Mouse (Mus musculus) adipose tissue, adult 10 weeks (tissue): ENCODE measurements around the gene Atp2b4. TPM values are rescaled to one million over a fixed set of nuclear protein-coding genes. Genes with fewer than 3 reads are reported as not detected.

Experiments used
- polyA plus RNA-seq: library from polyadenylated mRNA; stranded (reverse); fragments of 350-450 nt; fragmentation: Illumina TruSeq; extraction: RNeasy Lipid Tissue Mini Kit (QIAGEN cat#74804); gene quantifications from one replicate; pipeline ENCODE4 v1.2.3, GENCODE M21; 2014; ENCODE audit warnings: low read depth, low replicate concordance

Atp2b4 gene
- polyA plus RNA-seq, result 141 TPM

DNA sequence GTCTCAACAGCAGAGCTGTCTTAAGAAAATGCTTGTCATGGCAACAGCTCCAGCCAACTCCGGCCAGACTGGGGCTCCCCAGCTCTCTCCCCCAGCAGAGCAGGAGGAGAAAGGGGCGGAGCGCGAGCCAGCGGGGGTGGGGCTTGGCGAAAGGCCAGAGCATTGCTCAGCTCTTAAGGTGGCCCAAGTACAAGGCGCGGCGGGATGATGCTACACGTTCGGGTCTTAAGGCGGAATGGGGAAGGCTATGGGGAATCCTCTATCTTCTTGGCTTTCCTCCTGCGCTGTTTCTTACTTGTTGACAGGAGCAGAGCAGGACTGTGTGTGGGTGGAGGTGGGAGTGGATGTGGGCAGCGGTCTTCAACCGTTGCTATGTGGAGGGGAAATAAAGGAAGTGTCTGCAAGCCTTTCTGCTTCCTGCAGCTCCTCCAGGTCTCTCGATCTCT lies at the start of gene Atp2b4:
Gene Atp2b4, minus strand, starts transcription at position 94 of the 446 bp plus-strand sequence.

DNA sequence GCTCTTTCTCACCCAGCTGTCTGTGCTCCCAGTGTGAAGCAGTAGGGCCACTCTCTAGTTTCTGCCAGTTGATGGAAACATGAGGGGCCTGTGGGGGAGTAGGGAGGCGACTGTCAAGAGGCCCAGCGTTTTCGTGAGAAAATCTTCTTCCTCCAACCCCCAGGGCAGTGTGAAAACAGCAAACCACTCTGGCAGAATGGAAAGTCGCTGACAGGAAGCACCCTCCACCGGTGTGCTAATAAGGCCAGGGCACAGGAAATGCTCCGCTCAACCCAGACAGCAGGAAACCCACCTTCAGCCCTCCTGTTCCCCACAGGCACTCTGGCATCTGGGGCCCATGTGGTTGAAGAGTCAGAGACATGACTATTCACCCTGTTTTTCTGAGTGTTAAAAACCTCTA lies 110.9 kb downstream of the Atp2b4 start, which contains the start of gene Lax1:
Gene Lax1, minus strand, starts transcription at position 212 of the 400 bp plus-strand sequence.

DNA sequence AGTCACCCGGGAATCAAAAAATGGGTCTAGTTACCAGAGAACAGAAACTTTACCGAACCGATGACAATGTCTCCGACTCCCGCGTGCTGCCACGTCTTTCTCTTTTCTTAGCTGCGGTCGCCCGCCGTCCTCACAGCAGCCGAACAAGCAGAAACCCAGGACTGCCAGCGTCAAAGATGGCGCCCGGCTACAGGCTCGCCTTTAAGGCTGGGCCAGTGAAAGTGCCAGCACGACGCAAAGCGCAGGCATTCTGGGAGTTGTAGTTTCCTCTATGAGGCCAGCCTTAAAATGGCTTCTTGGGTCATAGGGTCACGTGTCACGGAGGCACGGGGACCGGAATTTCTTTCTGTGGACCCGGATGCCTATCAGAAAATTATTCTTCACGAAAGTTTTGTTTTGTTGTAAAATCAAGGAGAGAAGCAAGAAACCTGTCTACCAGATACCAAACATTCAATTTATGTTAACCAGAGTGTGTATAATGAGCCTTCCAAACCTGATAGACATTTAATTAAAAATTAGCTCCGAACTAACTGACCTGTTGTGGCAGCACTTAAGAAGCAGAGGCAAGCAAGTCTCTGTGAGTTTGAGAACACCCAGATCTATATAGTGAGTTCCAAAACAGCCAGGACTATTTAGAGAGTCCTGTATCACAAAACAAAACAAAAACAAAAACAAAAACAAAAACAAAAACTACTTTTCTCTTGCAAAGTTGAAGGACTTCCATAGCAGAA lies 139.5 kb downstream of the Atp2b4 start, which contains the start of gene Gm38394:
Gene Gm38394, minus strand, starts transcription at position 116 of the 731 bp plus-strand sequence.

DNA sequence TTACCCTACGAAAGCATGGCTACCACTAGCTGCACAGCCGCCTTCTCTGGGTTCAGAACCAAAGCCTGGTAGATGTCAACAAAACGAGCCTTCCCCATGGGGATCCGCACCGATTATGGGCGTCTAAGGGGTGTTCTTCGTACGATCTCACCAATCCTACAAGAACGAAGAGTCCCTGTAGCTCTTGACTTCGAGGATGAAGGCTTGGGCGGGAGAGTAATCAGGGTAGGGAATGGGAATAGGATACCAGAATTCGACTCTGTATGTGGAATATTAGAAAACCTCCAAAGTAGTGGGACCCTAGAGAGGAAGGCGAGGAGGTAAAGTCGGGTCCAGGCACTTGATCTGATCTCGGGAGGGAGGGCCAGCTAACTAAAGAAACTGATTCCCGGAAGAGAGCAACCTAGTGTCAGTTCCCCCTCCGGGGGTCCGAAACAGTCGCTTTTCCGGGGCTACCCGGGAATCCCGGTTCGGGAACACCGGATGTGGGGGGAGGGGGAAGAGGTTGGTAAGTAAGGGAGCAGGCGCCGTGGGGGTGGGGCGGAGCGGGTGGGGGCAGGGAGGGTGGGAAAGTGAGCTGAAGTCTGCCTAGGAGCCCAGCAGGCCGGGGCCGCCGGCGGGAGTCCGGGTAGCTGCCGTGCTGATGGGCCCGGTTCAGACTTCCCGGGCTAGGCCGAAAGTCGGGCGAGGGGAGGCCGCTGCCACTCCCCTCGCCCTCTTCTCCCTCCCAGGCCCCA lies 140.2 kb downstream of the Atp2b4 start, which contains the start of gene Zbed6:
Gene Zbed6, minus strand, starts transcription at position 420 of the 737 bp plus-strand sequence.

Other genes starting within 250 kb of the Atp2b4 start
- 130 TPM for gene Snrpe, start 190.8 kb downstream of the Atp2b4 start, polyA plus RNA-seq
- gene Zbed6, start 140.2 kb downstream of the Atp2b4 start, polyA plus RNA-seq, result 0.63 TPM
- 3.4 TPM for gene Gm38394, start 139.7 kb downstream of the Atp2b4 start, polyA plus RNA-seq
- 2.3 TPM for gene Lax1, start 110.9 kb downstream of the Atp2b4 start, polyA plus RNA-seq
- 5.9 TPM for gene Optc, start 107.0 kb upstream of the Atp2b4 start, polyA plus RNA-seq
- 162 TPM for gene Prelp, start 120.4 kb upstream of the Atp2b4 start, polyA plus RNA-seq
- 97.5 TPM for gene Fmod, start 236.2 kb upstream of the Atp2b4 start, polyA plus RNA-seq